Mouse (Mus musculus): ENCODE data around the gene Gas7. TPM values are rescaled to one million over a fixed set of nuclear protein-coding genes. Genes with fewer than 3 reads are reported as not detected.

The Gas7 gene
- total and polyA plus RNA-seq, 2 experiments from 2014 or later, result 46.8 to 76.0 TPM

- no peaks in the 10 kb centered on the region for H3K27me3 ChIP-seq (ENCODE audit: insufficient read depth, low read length)
- 36% methylated on average over 2 of the region's 2 CpGs for WGBS
- TF ChIP-seq CTCF (IDR thresholded peaks at IDR 0.05; ENCODE audit: low read depth), result peak; percentile 78
- H3K9me3 ChIP-seq (ENCODE audit: low read length), result no peaks in the 10 kb centered on the region
- no peak overlapping the region for H3K4me2 ChIP-seq (ENCODE audit: low read depth, low read length)
- H3K27ac ChIP-seq, result no peak overlapping the region
- ATAC-seq, result no peak
- no peak overlapping the region for H3K9ac ChIP-seq (replicated peaks; ENCODE audit: low read length)
- no peak overlapping the region for H3K4me3 ChIP-seq (ENCODE audit: low read length)
- no peaks in the 10 kb centered on the region for H3K4me1 ChIP-seq (ENCODE audit: insufficient read depth, low read length)
- no peaks in the 10 kb centered on the region for H3K36me3 ChIP-seq (ENCODE audit: insufficient read depth, low read length)
- peak; percentile 77 for DNase-seq (ENCODE audit: low spot score)
Measured at GRCm38 (mm10) chr11:67458171-67458570, 2.9 kb downstream of the Gas7 start.

DNA sequence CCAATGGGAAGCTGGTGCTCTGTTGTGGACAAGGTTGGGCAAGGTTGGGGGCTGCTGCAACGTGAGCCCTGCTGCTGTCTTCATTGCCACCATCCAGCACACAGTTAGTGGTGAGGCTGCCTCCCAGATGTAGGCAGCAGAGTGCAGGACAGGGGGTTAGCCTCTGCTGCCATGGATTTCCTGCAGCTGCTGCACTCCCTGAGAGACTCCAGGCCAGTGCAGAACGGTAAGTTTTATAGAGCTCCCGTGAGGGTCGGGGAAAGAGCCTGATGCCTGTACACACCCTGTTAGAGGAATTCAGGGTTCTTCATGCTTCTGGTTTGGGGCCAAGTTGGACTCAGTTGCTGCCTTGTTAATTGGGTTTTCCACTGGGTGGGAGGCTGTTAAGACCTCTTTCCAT, 11.9 kb downstream of the Gas7 start:
- Histone ChIP-seq H3K9me3 (ENCODE audit: low read length) (no peaks in the 10 kb centered on the region), H3K9ac (replicated peaks; ENCODE audit: low read length) (no peak overlapping the region), H3K27ac (no peak overlapping the region), H3K4me2 (ENCODE audit: low read depth, low read length) (no peak overlapping the region), H3K36me3 (ENCODE audit: insufficient read depth, low read length) (no peaks in the 10 kb centered on the region), H3K27me3 (ENCODE audit: insufficient read depth, low read length) (no peaks in the 10 kb centered on the region), H3K4me1 (ENCODE audit: insufficient read depth, low read length) (no peaks in the 10 kb centered on the region), H3K4me3 (ENCODE audit: low read length) (no peak overlapping the region)
- no peak for TF ChIP-seq CTCF (IDR thresholded peaks at IDR 0.05; ENCODE audit: low read depth)
- ATAC-seq (no peak), DNase-seq (ENCODE audit: low spot score) (no peak)
- 71% methylated on average over 4 of the region's 4 CpGs for WGBS

GRCm38 (mm10) chr11:67468846-67469245, 13.6 kb downstream of the Gas7 start:
- TF ChIP-seq CTCF (IDR thresholded peaks at IDR 0.05; ENCODE audit: low read depth), result no peak
- WGBS, result 71% methylated on average over 7 of the region's 7 CpGs
- no peaks in the 10 kb centered on the region for H3K4me1 ChIP-seq (ENCODE audit: insufficient read depth, low read length)
- no peaks in the 10 kb centered on the region for H3K27me3 ChIP-seq (ENCODE audit: insufficient read depth, low read length)
- H3K36me3 ChIP-seq (ENCODE audit: insufficient read depth, low read length), result no peaks in the 10 kb centered on the region
- no peak overlapping the region for H3K27ac ChIP-seq
- H3K4me3 ChIP-seq (ENCODE audit: low read length), result no peak overlapping the region
- DNase-seq (ENCODE audit: low spot score), result no peak
- no peak overlapping the region for H3K9ac ChIP-seq (replicated peaks; ENCODE audit: low read length)
- no peak for ATAC-seq
- no peaks in the 10 kb centered on the region for H3K9me3 ChIP-seq (ENCODE audit: low read length)
- no peak overlapping the region for H3K4me2 ChIP-seq (ENCODE audit: low read depth, low read length)

DNA sequence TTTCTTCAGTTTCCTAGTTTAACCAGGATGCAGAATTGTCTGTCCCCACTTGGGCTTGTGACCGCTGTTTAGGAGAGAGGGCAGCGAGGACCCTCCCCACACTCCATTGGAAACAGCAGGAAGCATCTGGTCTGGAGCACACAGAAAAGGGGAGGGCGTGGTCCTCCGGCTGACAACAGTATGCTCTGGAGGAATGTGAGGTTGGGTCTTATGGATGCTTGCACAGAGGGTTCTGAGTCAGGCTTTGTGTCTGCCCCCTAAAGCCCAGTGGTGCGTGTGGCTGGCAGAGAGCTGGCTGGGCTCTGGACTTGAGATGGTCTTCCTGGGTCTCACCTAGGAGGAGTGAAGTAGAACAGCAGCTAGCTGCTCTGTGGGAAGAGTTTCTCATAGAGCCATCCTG, 19.4 kb downstream of the Gas7 start:
- Histone ChIP-seq H3K4me1 (ENCODE audit: insufficient read depth, low read length) (no peaks in the 10 kb centered on the region), H3K9me3 (ENCODE audit: low read length) (no peaks in the 10 kb centered on the region), H3K27me3 (ENCODE audit: insufficient read depth, low read length) (no peaks in the 10 kb centered on the region), H3K27ac (no peak overlapping the region), H3K4me3 (ENCODE audit: low read length) (no peak overlapping the region), H3K4me2 (ENCODE audit: low read depth, low read length) (no peak overlapping the region), H3K36me3 (ENCODE audit: insufficient read depth, low read length) (no peaks in the 10 kb centered on the region), H3K9ac (replicated peaks; ENCODE audit: low read length) (no peak overlapping the region)
- no peak for TF ChIP-seq CTCF (IDR thresholded peaks at IDR 0.05; ENCODE audit: low read depth)
- 51% methylated on average over 5 of the region's 5 CpGs for WGBS
- DNase-seq (ENCODE audit: low spot score) (no peak), ATAC-seq (no peak)

- DNase-seq (ENCODE audit: low spot score) (no peak), ATAC-seq (no peak)
- Histone ChIP-seq H3K9ac (replicated peaks; ENCODE audit: low read length) (no peak overlapping the region), H3K36me3 (ENCODE audit: insufficient read depth, low read length) (no peaks in the 10 kb centered on the region), H3K4me2 (ENCODE audit: low read depth, low read length) (no peak overlapping the region), H3K9me3 (ENCODE audit: low read length) (no peaks in the 10 kb centered on the region), H3K4me3 (ENCODE audit: low read length) (no peak overlapping the region), H3K27ac (no peak overlapping the region), H3K27me3 (ENCODE audit: insufficient read depth, low read length) (no peaks in the 10 kb centered on the region), H3K4me1 (ENCODE audit: insufficient read depth, low read length) (peaks cover 5% of the 10 kb centered on the region; the same call in 1 of the 2 replicates)
- TF ChIP-seq CTCF (IDR thresholded peaks at IDR 0.05; ENCODE audit: low read depth), result no peak
- WGBS, result 68% methylated on average over 4 of the region's 4 CpGs
Measured at GRCm38 (mm10) chr11:67479534-67479933, 24.3 kb downstream of the Gas7 start.

GRCm38 (mm10) chr11:67480204-67480956, 25.1 kb downstream of the Gas7 start:
- Histone ChIP-seq H3K36me3 (ENCODE audit: insufficient read depth, low read length) (no peaks in the 10 kb centered on the region), H3K27ac (no peak overlapping the region), H3K27me3 (ENCODE audit: insufficient read depth, low read length) (no peaks in the 10 kb centered on the region), H3K4me3 (ENCODE audit: low read length) (no peak overlapping the region), H3K9ac (replicated peaks; ENCODE audit: low read length) (no peak overlapping the region), H3K4me1 (ENCODE audit: insufficient read depth, low read length) (peaks cover 5% of the 10 kb centered on the region; the same call in 1 of the 2 replicates), H3K9me3 (ENCODE audit: low read length) (no peaks in the 10 kb centered on the region), H3K4me2 (ENCODE audit: low read depth, low read length) (no peak overlapping the region)
- no peak for DNase-seq (ENCODE audit: low spot score)
- WGBS, result 87% methylated on average over 5 of the region's 5 CpGs
- ATAC-seq, result no peak
- no peak for TF ChIP-seq CTCF (IDR thresholded peaks at IDR 0.05; ENCODE audit: low read depth)

DNA sequence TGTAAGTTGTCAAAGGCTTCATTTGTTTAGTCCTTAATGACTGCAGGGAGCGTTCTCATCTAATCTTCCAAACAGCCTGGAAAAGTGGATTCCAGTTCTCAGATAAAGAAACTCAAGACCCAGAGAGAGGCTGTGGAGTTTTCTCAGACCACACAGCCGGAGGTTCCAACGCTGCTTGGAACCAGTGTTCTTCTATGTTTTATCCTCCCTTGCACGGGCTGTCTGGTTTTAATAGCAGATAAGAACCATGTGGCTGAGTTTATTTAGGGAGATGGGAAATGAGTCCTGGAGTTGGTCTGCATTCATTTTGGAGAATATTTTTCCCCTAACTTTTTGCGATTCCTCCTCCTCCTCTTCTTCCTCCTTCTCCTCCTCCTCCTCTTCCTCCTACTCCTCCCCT, 26.5 kb downstream of the Gas7 start:
- Histone ChIP-seq H3K9ac (replicated peaks; ENCODE audit: low read length) (no peak overlapping the region), H3K27me3 (ENCODE audit: insufficient read depth, low read length) (no peaks in the 10 kb centered on the region), H3K4me1 (ENCODE audit: insufficient read depth, low read length) (peaks cover 5% of the 10 kb centered on the region; the same call in 1 of the 2 replicates), H3K9me3 (ENCODE audit: low read length) (no peaks in the 10 kb centered on the region), H3K4me3 (ENCODE audit: low read length) (no peak overlapping the region), H3K27ac (0 out of 2 replicates have a peak overlapping the region, but pooled peaks have one; percentile 54), H3K36me3 (ENCODE audit: insufficient read depth, low read length) (no peaks in the 10 kb centered on the region), H3K4me2 (ENCODE audit: low read depth, low read length) (no peak overlapping the region)
- ATAC-seq (no peak), DNase-seq (ENCODE audit: low spot score) (no peak)
- 80% methylated on average over 5 of the region's 5 CpGs for WGBS
- TF ChIP-seq CTCF (IDR thresholded peaks at IDR 0.05; ENCODE audit: low read depth), result no peak

All from hindbrain, postnatal 0 days (tissue).